Mouse (Mus musculus) ovary, postnatal 36 days (tissue): Measurements from ENCODE around the gene Pecam1.
"Not testable (repeated sequence)": the region's sequence is repeated elsewhere in the genome, so short reads cannot be mapped to it uniquely, and the experiment has no call there.

Source experiments
- DNase-seq: peaks from one replicate; pipeline ENCODE4 v3.0.0; 2022; ENCODE audit warnings: low spot score, mixed read lengths

Pecam1 gene

GRCm38 (mm10) chr11:106729656-106730055 is 20.8 kb downstream of the Pecam1 start:
- no peak for DNase-seq

- no peak for DNase-seq
These were observed 21.7 kb downstream of the Pecam1 start for GRCm38 (mm10) chr11:106728402-106729366.

GRCm38 (mm10) chr11:106727967-106728366 is 22.5 kb downstream of the Pecam1 start:
- DNase-seq = no peak

- DNase-seq = not testable (repeated sequence)
These were observed 25.6 kb downstream of the Pecam1 start for GRCm38 (mm10) chr11:106724916-106725235.

GRCm38 (mm10) chr11:106724176-106724915 is 26.1 kb downstream of the Pecam1 start:
- no peak for DNase-seq

- DNase-seq = no peak
These were observed 26.8 kb downstream of the Pecam1 start for GRCm38 (mm10) chr11:106723611-106724125.

GRCm38 (mm10) chr11:106722831-106723361 is 27.5 kb downstream of the Pecam1 start:
- DNase-seq = peak; percentile 43

GRCm38 (mm10) chr11:106720379-106720778 is 30.0 kb downstream of the Pecam1 start:
- no peak for DNase-seq

- no peak for DNase-seq
These were observed 33.9 kb downstream of the Pecam1 start for GRCm38 (mm10) chr11:106716568-106716967.

GRCm38 (mm10) chr11:106715066-106715465 is 35.4 kb downstream of the Pecam1 start:
- DNase-seq = no peak

GRCm38 (mm10) chr11:106710789-106711188 is 39.6 kb downstream of the Pecam1 start:
- no peak for DNase-seq

GRCm38 (mm10) chr11:106709227-106709985 is 41.0 kb downstream of the Pecam1 start:
- no peak for DNase-seq

GRCm38 (mm10) chr11:106707866-106708265 is 42.6 kb downstream of the Pecam1 start:
- no peak for DNase-seq

- no peak for DNase-seq
These were observed 43.3 kb downstream of the Pecam1 start for GRCm38 (mm10) chr11:106707085-106707484.

GRCm38 (mm10) chr11:106706212-106706611 is 44.2 kb downstream of the Pecam1 start:
- no peak for DNase-seq

- DNase-seq = no peak
These were observed 45.9 kb downstream of the Pecam1 start for GRCm38 (mm10) chr11:106704399-106705111.

GRCm38 (mm10) chr11:106703931-106704330 is 46.5 kb downstream of the Pecam1 start:
- no peak for DNase-seq

- no peak for DNase-seq
These were observed 47.8 kb downstream of the Pecam1 start for GRCm38 (mm10) chr11:106702584-106702983.

GRCm38 (mm10) chr11:106701589-106701988 is 48.8 kb downstream of the Pecam1 start:
- DNase-seq = no peak

GRCm38 (mm10) chr11:106699083-106699482 is 51.3 kb downstream of the Pecam1 start:
- no peak for DNase-seq

- no peak for DNase-seq
These were observed 52.1 kb downstream of the Pecam1 start for GRCm38 (mm10) chr11:106698289-106698688.
